In genomic region chr10:57847916-57848682, GRCm38 (mm10) we compare ENCODE assay signal across 8 mouse cellular contexts. TPM values are rescaled to one million over a fixed set of nuclear protein-coding genes. Genes with fewer than 3 reads are reported as not detected.
DNase-seq lines count a peak whose midpoint lies in the region; ATAC-seq and TF ChIP-seq lines count a peak whose summit lies in the region.

No protein-coding gene starts in this region.

- 45% methylated on average over 6 of the region's 6 CpGs for WGBS in liver, embryonic 14.5 days (ENCODE audit: insufficient replicate concordance)

- no peak overlapping the region for H3K4me3 ChIP-seq in liver, embryonic 14.5 days (ENCODE audit: insufficient read depth in 1 of 2, low read depth in 2 of 2, low read length in 2 of 2)

- H3K36me3 ChIP-seq in liver, embryonic 14.5 days (replicated peaks; ENCODE audit: control insufficient read depth, insufficient read depth, low read depth) = no peaks in the 10 kb centered on the region

- DNase-seq in heart, postnatal 10 days = peak; percentile 13 to 15
- DNase-seq in heart, adult 11 months = no peak
- DNase-seq in cerebellum, adult 18-20 months = peak; percentile 26 to 28
- peak; percentile 3 to 18 (median 14) for DNase-seq in liver, embryonic 14.5 days (ENCODE audit: low read depth in 3 of 3, low spot score in 3 of 3)
- peak; percentile 18 for DNase-seq in retina, adult 2 months (ENCODE audit: low read depth, low spot score)
- DNase-seq in gastrocnemius, postnatal 10 days = no peak

- ATAC-seq in CD4-positive, CD25-positive, alpha-beta regulatory T cell, adult 4 months = peak; percentile 90
- peak; percentile 71 to 75; a peak in 3 of 4 replicates for ATAC-seq in hematopoietic stem cell, adult 5-6 weeks (replicated peaks in 1 of 2; ENCODE audit: insufficient read depth in 1 of 2, low FRiP score in 2 of 2, low TSS enrichment in 1 of 2, low read depth in 1 of 2, poor library complexity in 2 of 2, severe bottlenecking in 2 of 2)
- ATAC-seq in liver, embryonic 14.5 days (ENCODE audit: insufficient read depth) = no peak

- no peak overlapping the region for H3K9ac ChIP-seq in liver, embryonic 14.5 days (replicated peaks)

- no peak for TF ChIP-seq EP300 in liver, embryonic 14.5 days (IDR thresholded peaks at IDR 0.05; ENCODE audit: low read depth)

- H3K27ac ChIP-seq in liver, embryonic 14.5 days = no peak overlapping the region

- intact Hi-C loops in heart, postnatal 10 days (cut with DNase I) = no loop called here

- TF ChIP-seq CTCF in liver, embryonic 14.5 days (IDR thresholded peaks at IDR 0.05; ENCODE audit: low read depth) = peak; percentile 64

- no peaks in the 10 kb centered on the region for H3K9me3 ChIP-seq in liver, embryonic 14.5 days (ENCODE audit: control insufficient read depth, low read length)

- H3K4me2 ChIP-seq in liver, embryonic 14.5 days (ENCODE audit: low read depth) = no peak overlapping the region

- H3K27me3 ChIP-seq in liver, embryonic 14.5 days (ENCODE audit: control insufficient read depth, insufficient read depth, low read length) = no peaks in the 10 kb centered on the region

- no peaks in the 10 kb centered on the region for H3K4me1 ChIP-seq in liver, embryonic 14.5 days (replicated peaks; ENCODE audit: control insufficient read depth in 2 of 2, insufficient read depth in 2 of 2, low read length in 1 of 2)

RNA-seq across cellular contexts. Expression of gene Smpdl3a, which starts 54.0 kb away (rescaled TPM):
- total RNA-seq in heart, postnatal 10 days (2021) = 10 to 100 TPM; 51.7 to 52.9 TPM
- polyA plus RNA-seq in CD4-positive, CD25-positive, alpha-beta regulatory T cell, adult 4 months (2017; shearing (Covaris generic)) = 100 to 1,000 TPM; 136 to 158 TPM
- total RNA-seq in hematopoietic stem cell, adult 5-6 weeks (2017) = 38.4 and 49.7 TPM in 2 replicates
- 9.1 and 12.0 TPM in 2 replicates for polyA plus RNA-seq in liver, embryonic 14.5 days (2012; rRNA removed)
- 21.8 and 24.9 TPM in 2 replicates for polyA plus RNA-seq in liver, embryonic 14.5 days (2014; fragmentation: Nextera tagmentation; extraction: Ambion mirVana)
- 10 to 100 TPM; 17.2 to 17.5 TPM for total RNA-seq in gastrocnemius, postnatal 10 days (2021)

Comparison
In these comparisons a context has a peak if more than half of its experiments do, and no peak if none do; other contexts are left out.
1. DNase-seq: peak in heart, postnatal 10 days (2 of 2), cerebellum, adult 18-20 months (2 of 2), liver, embryonic 14.5 days (3 of 3) and retina, adult 2 months (single experiment); none in heart, adult 11 months (single experiment) and gastrocnemius, postnatal 10 days (single experiment).